Mouse (Mus musculus) intestine, embryonic 15.5 days (tissue): ENCODE measurements around the gene Ugt1a10. TPM values are rescaled to one million over a fixed set of nuclear protein-coding genes. Genes with fewer than 3 reads are reported as not detected.
"Not testable (repeated sequence)": the region's sequence is repeated elsewhere in the genome, so short reads cannot be mapped to it uniquely, and the experiment has no call there.

ENCODE experiments used
- ATAC-seq: fragments of 200-750 bp; cut with Nextera tagmentation; 2 replicates; pipeline ENCODE4 v1.8.0; 2017; ENCODE audit warnings: moderate TSS enrichment, moderate library complexity
- H3K27ac ChIP-seq: fragments of 300-500 bp; sonication (generic); 2 replicates; pipeline ENCODE4 v1.5.1; 2015; ENCODE audit warnings: mild to moderate bottlenecking, inconsistent platforms
- H3K27me3 ChIP-seq: fragments of 300-500 bp; sonication (generic); replicated peaks from 2 replicates; pipeline ENCODE4 v1.6.1; 2015; ENCODE audit warnings: inconsistent platforms
- H3K36me3 ChIP-seq: fragments of 300-500 bp; sonication (generic); 2 replicates; pipeline ENCODE4 v1.6.1; 2015; ENCODE audit warnings: inconsistent platforms
- H3K4me1 ChIP-seq: fragments of 300-500 bp; sonication (generic); replicated peaks from 2 replicates; pipeline ENCODE4 v1.6.1; 2015; ENCODE audit warnings: inconsistent platforms
- H3K4me2 ChIP-seq: fragments of 300-500 bp; sonication (generic); replicated peaks from 2 replicates; pipeline ENCODE4 v1.6.1; 2015; ENCODE audit warnings: mild to moderate bottlenecking, inconsistent platforms
- H3K4me3 ChIP-seq: fragments of 300-500 bp; sonication (generic); replicated peaks from 2 replicates; pipeline ENCODE4 v1.5.1; 2015; ENCODE audit warnings: inconsistent platforms
- H3K9ac ChIP-seq: fragments of 300-500 bp; sonication (generic); 2 replicates; pipeline ENCODE4 v1.6.1; 2015; ENCODE audit warnings: inconsistent platforms
- H3K9me3 ChIP-seq: fragments of 300-500 bp; sonication (generic); 2 replicates; pipeline ENCODE4 v1.6.1; 2016; ENCODE audit warnings: inconsistent platforms
- WGBS: fragments of 180-500 bp; shearing (Covaris S2); methylation state at CpG from one replicate; pipeline ENCODE4 v1.1.7; 2015; 5-methylcytosine and 5-hydroxymethylcytosine counted together
- polyA plus RNA-seq: library from polyadenylated mRNA; unstranded; fragments of >200 nt; fragmentation: Nextera tagmentation; extraction: Ambion mirVana; gene quantifications from 2 replicates; pipeline ENCODE4 v1.2.1, GENCODE M21; 2015

The Ugt1a10 gene
- polyA plus RNA-seq, 1 experiment from 2014 or later: not detected

GRCm38 (mm10) chr1:88103019-88103418, 47.8 kb downstream of the Ugt1a10 start, which contains the start of gene Ugt1a6b:
Gene Ugt1a6b (plus strand): TSS chr1:88103252.
- not testable (repeated sequence) for H3K4me1 ChIP-seq, ATAC-seq, H3K4me3 ChIP-seq, H3K27me3 ChIP-seq, H3K36me3 ChIP-seq, H3K4me2 ChIP-seq, H3K9ac ChIP-seq, H3K27ac ChIP-seq, H3K9me3 ChIP-seq
- WGBS: 55% methylated on average over 3 of the region's 3 CpGs

DNA sequence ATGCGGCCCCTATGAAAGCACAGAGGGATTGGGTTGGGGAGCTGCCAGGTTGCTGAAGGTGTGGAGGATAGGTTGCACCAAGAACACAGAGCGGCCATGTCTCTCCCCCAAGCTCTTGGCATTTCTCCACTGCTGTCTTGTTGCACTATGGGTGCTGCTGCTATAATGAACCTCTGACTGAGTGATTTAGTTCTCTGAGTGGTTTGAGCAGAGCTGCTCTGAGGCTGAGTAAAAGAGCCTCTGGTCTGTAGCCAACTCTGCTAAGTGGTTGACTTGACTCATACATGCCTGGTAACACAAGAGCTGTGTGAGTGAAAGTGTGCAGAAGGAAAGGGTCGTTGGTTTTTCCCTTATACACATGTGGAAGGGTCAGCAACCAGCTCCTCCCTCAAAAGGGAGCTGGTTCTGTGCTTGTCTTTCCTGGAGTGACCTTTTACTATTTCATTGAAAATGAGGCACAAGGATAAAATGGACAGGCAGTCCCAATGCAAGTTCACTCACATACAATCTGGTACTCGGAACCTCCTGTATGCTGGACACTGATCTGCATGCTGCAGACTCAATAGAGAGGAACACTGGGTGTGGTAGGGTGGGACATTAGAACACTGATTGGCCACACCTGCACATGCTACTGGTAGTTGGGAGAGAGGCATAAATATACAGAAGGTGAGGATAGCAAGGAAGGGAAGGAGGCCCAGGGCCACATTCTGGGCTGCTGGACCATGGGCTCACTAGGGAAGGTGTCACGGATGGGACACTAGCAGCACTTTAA, 48.7 kb downstream of the Ugt1a10 start:
- not testable (repeated sequence) for H3K27ac ChIP-seq, H3K27me3 ChIP-seq, H3K9ac ChIP-seq, H3K4me2 ChIP-seq, H3K4me1 ChIP-seq, H3K4me3 ChIP-seq, H3K36me3 ChIP-seq, H3K9me3 ChIP-seq
- 75% methylated on average over 5 of the region's 5 CpGs for WGBS
- peak; percentile 42; the same call in 1 of the 2 replicates for ATAC-seq

- WGBS: 87% methylated on average over 1 of the region's 1 CpGs
Measured at GRCm38 (mm10) chr1:88104667-88105430, 49.7 kb downstream of the Ugt1a10 start.

GRCm38 (mm10) chr1:88105656-88106055, 50.5 kb downstream of the Ugt1a10 start:
- peaks cover 7% of the 10 kb centered on the region; the same call in 1 of the 2 replicates for H3K4me1 ChIP-seq
- no peaks in the 10 kb centered on the region for H3K36me3 ChIP-seq
- no peak overlapping the region for H3K4me2 ChIP-seq
- no peaks in the 10 kb centered on the region for H3K27me3 ChIP-seq
- WGBS: 40% methylated on average over 2 of the region's 2 CpGs
- H3K9me3 ChIP-seq: no peaks in the 10 kb centered on the region
- no peak overlapping the region for H3K27ac ChIP-seq
- ATAC-seq: peak; percentile 18; the same call in 1 of the 2 replicates
- no peak overlapping the region for H3K9ac ChIP-seq
- no peak overlapping the region for H3K4me3 ChIP-seq

More at GRCm38 (mm10) chr1:88104667-88105430, 49.7 kb downstream of the Ugt1a10 start:
- Histone ChIP-seq H3K36me3 (no peaks in the 10 kb centered on the region), H3K4me2 (no peak overlapping the region), H3K27me3 (no peaks in the 10 kb centered on the region), H3K4me1 (peaks cover 7% of the 10 kb centered on the region; the same call in 1 of the 2 replicates), H3K4me3 (no peak overlapping the region), H3K9me3 (no peaks in the 10 kb centered on the region), H3K27ac (no peak overlapping the region), H3K9ac (no peak overlapping the region)
- ATAC-seq: no peak

DNA sequence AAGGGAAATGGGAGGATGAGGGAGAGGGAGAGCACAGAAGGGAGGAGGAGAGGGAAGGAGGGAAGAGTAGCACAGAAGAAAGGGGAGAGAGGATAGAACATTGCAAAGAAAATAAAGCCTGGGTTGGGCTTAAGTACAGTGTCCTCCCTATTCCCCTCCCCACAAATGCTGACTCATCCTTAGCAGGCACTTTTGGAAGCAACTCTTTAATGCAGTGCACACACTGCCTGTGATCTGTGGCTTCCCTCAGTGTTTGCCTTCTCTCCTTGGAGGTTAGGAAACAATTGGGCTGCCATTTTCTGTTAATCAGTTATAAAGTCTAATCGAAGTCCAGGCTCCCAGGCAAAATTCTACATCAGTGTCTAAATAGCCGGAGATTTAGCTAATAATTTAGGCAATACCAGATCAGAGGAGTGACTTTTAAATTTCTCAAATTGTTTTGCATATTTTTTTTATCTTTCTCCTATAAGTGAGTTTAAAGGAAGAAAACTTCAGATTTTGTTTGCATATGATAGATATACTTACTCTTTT, 53.9 kb downstream of the Ugt1a10 start:
- WGBS: 53% methylated on average over 2 of the region's 2 CpGs
- not testable (repeated sequence) for H3K4me3 ChIP-seq, H3K4me1 ChIP-seq, H3K4me2 ChIP-seq, H3K27me3 ChIP-seq, H3K9me3 ChIP-seq, H3K36me3 ChIP-seq, H3K27ac ChIP-seq, H3K9ac ChIP-seq
- peak; percentile 93 for ATAC-seq

DNA sequence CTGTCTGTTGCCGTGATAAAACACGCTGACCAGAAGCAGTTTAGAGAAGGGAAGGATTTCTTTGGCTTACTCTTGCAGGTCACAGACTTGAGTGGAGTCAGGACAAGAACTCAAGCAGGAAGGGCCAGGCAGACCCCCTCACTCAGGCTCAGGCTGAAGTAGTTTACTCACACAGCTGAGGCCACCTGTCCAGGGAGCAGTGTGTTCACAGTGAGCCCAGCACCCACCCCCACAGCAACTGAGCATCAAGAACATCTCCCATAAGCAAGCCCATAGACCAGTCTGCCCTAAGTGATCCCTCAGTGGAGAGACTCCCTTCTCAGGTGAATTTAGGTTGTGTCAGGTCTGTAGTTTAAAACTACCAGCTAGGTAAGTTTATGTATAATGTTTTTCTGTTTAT, 54.4 kb downstream of the Ugt1a10 start:
- H3K4me2 ChIP-seq, H3K27ac ChIP-seq, H3K4me3 ChIP-seq, ATAC-seq, H3K4me1 ChIP-seq, H3K36me3 ChIP-seq, H3K9me3 ChIP-seq, H3K9ac ChIP-seq, H3K27me3 ChIP-seq: not testable (repeated sequence)
- WGBS: 31% methylated on average over 2 of the region's 2 CpGs

GRCm38 (mm10) chr1:88112769-88113168, 57.6 kb downstream of the Ugt1a10 start:
- H3K9ac ChIP-seq, H3K27me3 ChIP-seq, ATAC-seq, H3K27ac ChIP-seq, H3K36me3 ChIP-seq, H3K9me3 ChIP-seq, H3K4me1 ChIP-seq, H3K4me3 ChIP-seq, H3K4me2 ChIP-seq: not testable (repeated sequence)
- 93% methylated on average over 6 of the region's 6 CpGs for WGBS

DNA sequence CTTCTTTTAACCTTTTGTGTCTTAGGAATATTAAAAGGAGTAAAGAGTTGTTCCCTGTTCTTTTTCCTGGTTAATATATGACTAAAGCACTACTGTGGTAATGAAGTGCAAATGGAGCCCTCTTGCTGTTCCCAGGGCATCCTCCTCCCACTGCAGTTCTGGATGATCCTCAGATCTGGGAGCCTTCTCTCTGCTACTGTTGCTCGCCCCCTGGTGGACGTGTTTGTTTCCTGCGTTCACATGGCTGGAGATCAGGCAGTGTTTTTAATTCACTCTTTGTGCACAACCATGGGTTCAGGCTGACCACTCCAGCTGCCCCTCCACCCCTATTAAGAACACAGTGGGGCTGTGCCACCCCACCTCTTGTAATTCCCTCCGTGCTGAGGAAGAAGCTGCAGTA, 65.4 kb downstream of the Ugt1a10 start:
- H3K36me3 ChIP-seq, H3K4me3 ChIP-seq, H3K9ac ChIP-seq, H3K27me3 ChIP-seq, H3K27ac ChIP-seq, H3K4me1 ChIP-seq, H3K4me2 ChIP-seq, H3K9me3 ChIP-seq: not testable (repeated sequence)
- 10% methylated on average over 4 of the region's 4 CpGs for WGBS
- ATAC-seq: peak; percentile 51; the same call in 1 of the 2 replicates

GRCm38 (mm10) chr1:88121521-88121920, 66.3 kb downstream of the Ugt1a10 start:
- not testable (repeated sequence) for H3K27ac ChIP-seq, H3K4me2 ChIP-seq, H3K9me3 ChIP-seq, H3K36me3 ChIP-seq, H3K4me3 ChIP-seq, ATAC-seq, H3K9ac ChIP-seq, H3K27me3 ChIP-seq, H3K4me1 ChIP-seq
- no CpG with 5 or more reads among the region's 1 CpGs for WGBS

GRCm38 (mm10) chr1:88125827-88126360, 70.7 kb downstream of the Ugt1a10 start:
- H3K9me3 ChIP-seq, H3K4me2 ChIP-seq, H3K27ac ChIP-seq, H3K4me3 ChIP-seq, H3K36me3 ChIP-seq, H3K4me1 ChIP-seq, ATAC-seq, H3K9ac ChIP-seq, H3K27me3 ChIP-seq: not testable (repeated sequence)
- 78% methylated on average over 4 of the region's 4 CpGs for whole genome bisulfite sequencing

GRCm38 (mm10) chr1:88129091-88129490, 73.9 kb downstream of the Ugt1a10 start:
- H3K9ac ChIP-seq, H3K27ac ChIP-seq, H3K27me3 ChIP-seq, H3K4me3 ChIP-seq, H3K36me3 ChIP-seq, H3K4me2 ChIP-seq, ATAC-seq, H3K9me3 ChIP-seq, H3K4me1 ChIP-seq: not testable (repeated sequence)
- WGBS: 79% methylated on average over 2 of the region's 2 CpGs

DNA sequence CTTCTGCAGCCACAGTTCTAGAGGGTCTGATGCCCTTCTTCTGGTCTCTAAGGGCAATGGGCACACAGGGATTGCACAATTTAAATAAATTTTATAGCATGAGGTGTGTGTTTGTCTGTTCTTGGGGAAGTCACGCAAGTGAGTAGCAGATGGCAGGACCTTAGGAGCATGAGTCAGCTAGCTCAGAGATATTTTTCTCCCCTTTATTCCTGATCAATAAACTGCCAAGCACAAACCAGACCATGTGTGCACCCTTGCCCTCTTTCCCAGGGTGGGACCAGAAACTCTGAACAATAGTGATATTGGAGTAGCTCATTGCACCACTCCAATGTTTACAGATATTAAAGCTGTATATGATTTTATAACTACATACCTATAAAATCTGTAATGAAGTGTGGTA, 75.0 kb downstream of the Ugt1a10 start:
- WGBS: 59% methylated on average over 1 of the region's 1 CpGs
- H3K27me3 ChIP-seq, H3K36me3 ChIP-seq, H3K4me3 ChIP-seq, H3K9me3 ChIP-seq, H3K9ac ChIP-seq, H3K27ac ChIP-seq, H3K4me2 ChIP-seq: not testable (repeated sequence)
- peak; percentile 67 for ATAC-seq
- peaks cover 10% of the 10 kb centered on the region for H3K4me1 ChIP-seq
